Mouse (Mus musculus): Measurements from ENCODE around the gene Styx. TPM values are rescaled to one million over a fixed set of nuclear protein-coding genes. Genes with fewer than 3 reads are reported as not detected.

Gene Styx
- 10 to 100 TPM; 14.7 to 16.7 TPM for total RNA-seq (2021)
- long read RNA-seq, experiment 1, full-length matches to known transcripts = 2 of 4 reads
- long read RNA-seq, experiment 1, partial matches to known transcripts = 0 of 4 reads
- long read RNA-seq, experiment 1, other reads (novel, unspliced or antisense) = 2 of 4 reads
- long read RNA-seq, experiment 2, full-length matches to known transcripts = 5 of 6 reads
- long read RNA-seq, experiment 2, partial matches to known transcripts = 0 of 6 reads
- long read RNA-seq, experiment 2, other reads (novel, unspliced or antisense) = 1 of 6 reads

DNA sequence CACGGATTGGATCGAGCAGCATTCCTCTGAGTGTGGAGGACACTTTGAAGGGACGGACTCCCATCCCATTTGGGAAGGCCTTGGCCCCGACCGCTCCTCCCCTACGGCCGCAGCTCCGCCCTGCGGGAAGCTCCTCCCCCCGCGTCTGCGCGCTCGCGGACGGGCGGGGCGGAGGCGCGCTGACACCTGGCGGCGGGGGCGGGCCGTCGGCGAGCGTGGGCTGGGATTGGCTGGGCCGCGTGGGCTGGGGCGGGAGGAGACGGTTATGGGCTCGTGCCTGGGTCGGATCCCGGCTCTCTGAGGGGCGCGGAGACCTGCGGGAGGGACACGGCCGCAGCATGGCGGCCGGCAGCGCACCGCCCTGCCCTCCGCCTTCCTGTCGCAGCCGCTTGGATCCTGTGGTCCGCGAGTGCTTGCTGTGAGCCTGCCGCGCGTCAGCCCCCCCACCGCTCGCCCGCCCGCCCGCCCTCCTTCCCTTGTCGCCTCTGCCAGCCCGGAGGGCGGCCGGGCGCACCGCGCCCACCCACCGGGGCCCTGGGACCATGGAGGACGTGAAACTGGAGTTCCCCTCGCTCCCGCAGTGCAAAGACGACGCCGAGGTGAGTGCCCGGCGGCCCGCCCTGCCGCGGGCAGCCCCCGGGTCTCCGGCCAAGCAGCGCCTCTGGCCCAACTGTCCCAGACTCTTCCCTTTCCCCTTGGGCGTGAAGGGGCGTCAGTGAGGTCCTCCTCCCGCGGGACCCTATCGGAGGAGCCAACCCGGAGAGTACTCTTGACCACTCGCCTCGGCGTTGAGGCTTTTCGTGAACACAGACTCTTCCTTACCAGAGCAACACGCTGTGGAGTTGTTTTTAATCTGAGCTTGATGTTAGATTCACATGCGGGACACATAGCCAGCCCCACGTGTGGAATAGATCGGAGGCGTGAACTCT lies at the start of gene Styx:
Styx (plus strand) TSS at position 163 of the 929 bp plus-strand sequence.
- peak; percentile 91 to 96 for DNase-seq (ENCODE audit: low spot score in 2 of 2)
- peak within 1 kb of the TSS; percentile 89 for H3K27ac ChIP-seq
- no peak; the same call in 1 of the 2 replicates for TF ChIP-seq CTCF (conservative IDR thresholded peaks at IDR 0.05)

DNA sequence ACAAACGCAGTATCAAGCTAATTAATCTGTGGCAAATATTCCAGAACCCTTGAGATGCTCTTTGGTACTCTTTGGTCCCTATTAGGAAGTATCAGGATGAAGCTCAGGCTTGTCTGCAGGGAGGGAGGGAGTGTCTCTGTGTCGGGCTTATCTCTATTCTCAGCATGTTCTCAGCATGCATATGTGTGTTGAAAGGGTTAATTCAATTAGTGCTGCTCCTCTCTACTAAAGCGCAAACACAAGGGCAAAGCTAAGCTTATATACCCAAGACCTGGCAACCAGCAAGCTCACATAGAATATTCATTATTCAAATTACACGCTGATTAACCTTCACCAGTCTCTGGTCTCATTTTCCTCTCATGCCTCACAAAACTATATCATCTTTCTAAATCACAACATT lies 47.0 kb upstream of the Styx start:
- no peak overlapping the region for H3K27ac ChIP-seq
- no peak for TF ChIP-seq CTCF (conservative IDR thresholded peaks at IDR 0.05)
- DNase-seq (ENCODE audit: low spot score in 2 of 2) = no peak
- H3K4me3 ChIP-seq = no peak overlapping the region

More for the DNA sequence above, at the start of gene Styx:
- peak within 1 kb of the TSS; percentile 82 for H3K4me3 ChIP-seq

DNA sequence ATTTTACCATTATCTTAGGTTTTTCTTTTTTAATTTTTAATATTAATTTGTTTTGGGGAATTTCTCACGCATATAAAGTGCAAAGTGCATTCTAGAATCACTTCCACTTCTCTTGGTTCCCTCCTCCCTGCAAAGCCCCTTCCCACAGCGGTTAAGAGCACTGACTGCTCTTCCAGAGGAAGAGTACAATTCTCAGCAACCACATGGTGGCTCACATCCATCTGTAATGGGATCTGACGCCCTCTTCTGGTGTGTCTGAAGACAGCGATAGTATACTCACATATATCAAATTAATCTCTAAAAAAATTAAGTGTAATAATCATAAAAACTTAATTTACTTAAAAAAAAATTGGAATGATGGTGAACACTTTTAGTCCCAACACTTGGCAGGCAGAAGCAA lies 46.5 kb upstream of the Styx start:
- no peak for DNase-seq (ENCODE audit: low spot score in 2 of 2)
- Histone ChIP-seq H3K27ac (no peak overlapping the region), H3K4me3 (no peak overlapping the region)
- peak; percentile 64 for TF ChIP-seq CTCF (conservative IDR thresholded peaks at IDR 0.05)

DNA sequence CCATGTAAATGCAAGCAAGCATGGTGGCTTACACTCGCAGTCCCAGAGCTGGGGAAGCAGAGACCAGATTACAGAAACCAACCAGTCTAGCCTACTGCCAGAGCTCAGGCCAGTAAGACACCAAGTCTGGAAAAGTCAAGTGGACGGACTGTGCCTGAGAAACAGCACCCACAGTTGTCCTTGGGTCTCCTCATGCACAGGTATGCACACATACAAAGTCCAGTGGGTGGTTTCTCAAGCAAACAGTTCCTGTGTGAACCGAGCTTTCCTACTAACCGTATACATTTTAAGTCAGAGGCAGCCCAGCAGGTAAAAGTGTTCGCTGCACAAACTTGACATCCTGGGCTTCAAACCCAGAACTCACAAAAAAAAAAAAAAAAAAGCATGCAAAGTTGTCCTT lies 45.0 kb upstream of the Styx start:
- no peak for DNase-seq (ENCODE audit: low spot score in 2 of 2)
- Histone ChIP-seq H3K4me3 (no peak overlapping the region), H3K27ac (no peak overlapping the region)
- no peak for TF ChIP-seq CTCF (conservative IDR thresholded peaks at IDR 0.05)

DNA sequence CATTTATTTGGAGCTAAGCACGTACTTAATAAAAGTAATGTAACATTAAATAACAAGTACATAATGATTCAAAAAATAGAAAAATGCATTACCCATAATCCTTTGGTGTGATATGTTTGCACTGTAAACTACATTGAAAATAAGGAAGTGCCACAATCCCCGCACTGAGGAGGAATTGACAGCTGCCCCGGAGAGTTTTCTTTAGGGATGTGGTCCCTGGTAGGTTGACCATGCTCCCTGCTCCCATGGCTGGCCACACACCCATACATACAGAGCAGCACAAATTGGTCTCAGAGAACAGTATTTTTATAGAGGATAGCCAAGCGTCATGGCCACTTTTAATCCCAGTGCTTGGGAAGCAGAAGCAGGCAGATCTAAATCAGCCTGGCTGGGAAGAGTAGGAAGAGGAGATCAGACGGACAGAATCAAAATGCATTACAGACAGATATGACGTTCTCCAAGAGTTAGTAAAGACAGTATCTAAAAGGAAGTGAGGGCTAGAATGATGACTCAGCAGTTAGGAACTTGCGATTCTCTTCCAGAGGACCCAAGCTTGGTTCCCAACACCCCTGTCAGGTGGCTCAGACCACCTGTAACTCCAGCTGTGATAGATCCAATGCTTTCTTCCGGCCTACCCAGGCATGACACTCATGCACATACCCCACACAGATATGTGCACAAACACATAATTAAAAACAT lies 43.1 kb upstream of the Styx start:
- H3K4me3 ChIP-seq = no peak overlapping the region
- H3K27ac ChIP-seq = no peak overlapping the region
- DNase-seq (ENCODE audit: low spot score in 2 of 2) = no peak
- TF ChIP-seq CTCF (conservative IDR thresholded peaks at IDR 0.05) = no peak

DNA sequence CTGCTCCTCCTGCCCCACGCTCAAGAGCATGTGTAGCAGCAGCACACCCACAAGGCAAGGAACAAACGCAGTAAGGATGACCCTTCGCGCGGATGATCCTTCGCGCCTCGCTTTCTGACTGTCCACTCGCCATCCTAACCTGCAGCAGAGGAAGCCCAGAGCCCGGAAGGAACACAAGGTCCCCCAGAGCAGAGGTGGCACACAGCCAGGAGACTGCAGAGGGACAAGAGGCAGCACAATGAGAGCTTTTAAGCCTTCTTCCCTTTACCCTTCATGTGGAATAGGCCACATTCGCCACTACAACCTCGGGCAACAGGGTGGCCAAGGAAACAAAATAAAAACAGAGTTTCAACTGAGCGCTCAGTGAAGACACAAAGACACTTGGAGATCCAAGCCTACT lies 41.2 kb upstream of the Styx start:
- TF ChIP-seq CTCF (conservative IDR thresholded peaks at IDR 0.05) = no peak
- Histone ChIP-seq H3K4me3 (no peak overlapping the region), H3K27ac (no peak overlapping the region)
- DNase-seq (ENCODE audit: low spot score in 2 of 2) = no peak

DNA sequence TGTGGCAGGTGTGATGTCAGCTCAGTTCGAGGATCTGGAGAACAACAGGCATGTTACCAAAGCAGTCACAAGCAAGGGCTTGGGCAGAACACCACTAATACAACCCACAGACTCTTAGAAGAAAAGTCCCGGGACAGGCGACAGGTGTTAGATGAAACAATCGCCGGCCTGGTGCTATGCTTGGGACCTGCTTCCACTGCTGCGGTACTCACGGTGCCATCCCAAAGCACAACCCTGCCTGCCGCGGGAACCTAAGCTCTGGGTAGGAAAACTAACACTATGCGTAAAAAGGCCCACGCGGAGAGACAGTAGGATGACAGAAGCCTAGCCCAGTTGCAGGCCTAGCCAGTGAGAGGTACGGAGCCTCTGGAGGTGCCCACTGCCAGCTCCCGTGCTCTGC lies 40.8 kb upstream of the Styx start:
- no peak for TF ChIP-seq CTCF (conservative IDR thresholded peaks at IDR 0.05)
- DNase-seq (ENCODE audit: low spot score in 2 of 2) = no peak
- Histone ChIP-seq H3K4me3 (no peak overlapping the region), H3K27ac (no peak overlapping the region)

DNA sequence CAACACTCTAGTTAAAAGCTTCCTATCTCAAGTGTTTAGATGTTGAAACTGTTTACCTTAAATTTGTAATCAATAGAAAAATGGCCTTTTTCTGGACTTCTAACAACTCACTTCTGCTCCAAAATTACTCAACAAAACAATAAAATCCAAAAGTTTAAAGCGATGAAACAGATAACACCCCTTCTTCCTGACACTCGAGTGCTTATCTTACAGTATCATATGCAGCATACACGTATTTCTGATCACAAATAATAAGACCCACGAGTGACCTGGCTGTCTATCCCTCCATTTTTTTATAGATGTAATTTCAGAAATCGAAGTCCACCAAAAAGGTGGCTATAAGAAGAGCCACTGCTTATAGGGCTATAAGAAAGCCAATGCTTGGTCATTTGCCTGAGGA lies 34.0 kb upstream of the Styx start:
- Histone ChIP-seq H3K4me3 (peak overlapping the region; percentile 94), H3K27ac (0 out of 2 replicates have a peak overlapping the region, but pooled peaks have one; percentile 99)
- DNase-seq (ENCODE audit: low spot score in 2 of 2) = no peak
- no peak for TF ChIP-seq CTCF (conservative IDR thresholded peaks at IDR 0.05)

DNA sequence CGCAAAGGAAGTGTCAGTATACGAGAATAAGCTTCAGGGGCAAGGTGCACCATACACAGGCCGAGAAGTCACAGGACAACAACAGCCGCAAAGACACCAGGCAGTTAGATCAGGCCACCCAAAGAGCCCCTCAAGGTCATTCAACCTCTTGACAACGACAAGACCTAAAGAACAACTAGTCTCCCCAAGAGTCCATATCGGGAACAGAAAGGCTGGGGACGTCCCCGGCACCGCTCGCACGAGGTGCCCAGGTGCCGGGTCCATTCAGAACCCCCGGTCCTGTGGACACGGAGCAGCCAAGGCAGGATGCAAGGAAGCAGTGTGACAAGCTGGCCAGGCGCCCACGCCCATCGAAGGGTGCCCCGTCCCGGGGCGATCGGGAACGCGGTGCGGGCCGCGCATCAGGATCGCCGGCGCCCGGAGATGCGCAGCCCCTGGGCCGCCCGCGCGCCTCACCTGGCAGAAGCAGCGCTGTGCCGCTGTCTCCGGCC lies 32.9 kb upstream of the Styx start:
- TF ChIP-seq CTCF (conservative IDR thresholded peaks at IDR 0.05) = no peak
- DNase-seq (ENCODE audit: low spot score in 2 of 2) = no peak
- peak overlapping the region; percentile 99 for H3K27ac ChIP-seq
- peak overlapping the region; percentile 94 for H3K4me3 ChIP-seq

DNA sequence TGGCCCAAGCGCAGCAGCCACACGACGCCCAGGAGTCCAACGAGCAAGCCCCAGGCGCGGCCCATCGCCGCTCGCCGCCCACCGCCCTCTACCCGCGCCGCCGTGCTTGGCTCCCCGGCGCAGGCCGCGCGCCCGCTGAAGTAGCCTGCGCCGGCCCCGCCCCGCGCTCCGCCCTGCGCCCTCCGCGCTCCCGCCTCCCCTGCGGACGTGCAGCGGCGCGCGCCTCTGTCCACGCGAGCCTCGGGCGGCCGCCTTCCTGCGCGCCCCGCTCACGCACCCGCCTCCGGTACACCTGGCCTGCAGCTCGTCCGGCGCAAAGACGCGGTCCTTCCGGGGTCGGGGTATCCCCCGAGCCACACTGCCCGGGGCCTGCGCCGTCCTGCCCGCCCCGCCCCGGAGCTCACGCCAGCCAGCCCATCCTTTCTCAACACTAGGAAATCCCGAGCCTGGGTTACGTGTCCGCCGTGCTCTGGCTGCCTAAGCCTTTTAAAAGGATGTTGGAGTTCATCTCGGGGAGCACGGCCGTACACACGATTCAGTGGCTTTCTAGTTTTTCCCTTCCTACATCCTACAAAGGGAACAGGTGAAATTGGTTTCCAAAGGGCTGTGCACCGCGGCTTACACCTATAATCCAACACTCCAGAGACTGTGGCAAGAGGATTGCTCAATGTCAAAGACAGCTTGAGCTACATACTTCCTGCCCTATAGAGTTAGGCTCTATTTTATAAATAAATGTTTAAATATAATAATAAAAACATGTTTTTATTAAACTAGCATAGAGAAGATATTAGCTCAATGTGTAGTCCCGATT lies 32.3 kb upstream of the Styx start, which contains the start of gene Ero1l:
Ero1l (minus strand) TSS at position 346 of the 811 bp plus-strand sequence.
- peak; percentile 72 to 78 for DNase-seq (ENCODE audit: low spot score in 2 of 2)
- peak within 1 kb of the TSS; percentile 99 for H3K27ac ChIP-seq
- no peak for TF ChIP-seq CTCF (conservative IDR thresholded peaks at IDR 0.05)
- peak within 1 kb of the TSS; percentile 94 for H3K4me3 ChIP-seq

DNA sequence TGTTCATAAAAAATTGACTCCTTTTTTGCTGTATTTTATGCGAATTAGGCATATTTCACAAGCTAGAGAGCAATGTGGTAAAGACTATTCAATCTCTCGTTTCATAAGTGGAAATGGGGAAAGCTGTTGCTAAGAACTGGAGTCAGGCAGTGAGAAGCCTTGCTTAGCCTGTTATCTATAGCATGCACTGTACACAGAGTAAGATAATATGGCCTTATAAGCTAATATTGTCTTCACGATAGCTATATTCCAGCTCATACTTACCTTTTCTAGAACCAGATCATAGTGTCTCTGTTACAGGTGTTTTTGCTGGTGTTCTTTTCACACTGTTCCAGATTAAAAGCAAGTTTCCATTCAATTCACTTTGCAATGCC lies 31.7 kb upstream of the Styx start:
- Histone ChIP-seq H3K27ac (peak overlapping the region; percentile 99), H3K4me3 (peak overlapping the region; percentile 94)
- TF ChIP-seq CTCF (conservative IDR thresholded peaks at IDR 0.05) = no peak
- no peak for DNase-seq (ENCODE audit: low spot score in 2 of 2)

DNA sequence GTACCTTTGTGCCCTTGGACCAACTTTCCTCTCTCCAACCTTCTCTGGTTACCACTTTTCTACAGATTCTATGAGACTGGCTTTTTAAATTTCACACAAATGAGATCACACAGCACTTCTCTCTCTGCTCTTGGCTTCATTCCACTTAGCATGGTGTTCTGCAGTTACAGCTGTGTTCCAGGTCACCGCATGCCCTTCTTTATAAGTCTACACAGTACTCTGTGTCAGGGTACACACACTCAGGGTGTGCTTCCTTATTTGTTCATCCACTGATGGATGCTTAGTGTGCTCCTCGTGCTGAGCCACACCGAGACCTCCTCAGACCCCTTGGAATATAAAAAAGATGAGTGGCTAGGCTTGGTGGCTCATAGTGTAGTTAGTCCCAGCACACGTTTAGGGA lies 30.8 kb upstream of the Styx start:
- Histone ChIP-seq H3K4me3 (no peak overlapping the region), H3K27ac (no peak overlapping the region)
- DNase-seq (ENCODE audit: low spot score in 2 of 2) = no peak
- TF ChIP-seq CTCF (conservative IDR thresholded peaks at IDR 0.05) = no peak

Measured in layer of hippocampus, adult 2 months (tissue).